Mouse (Mus musculus) fibroblast of lung, adult 2 months (primary cell): ENCODE data around the gene Ptprk.

Experiments
- DNase-seq: peaks from one replicate; pipeline ENCODE4 v3.0.0-alpha.2; 2011; ENCODE audit warnings: low read depth

The Ptprk gene

DNA sequence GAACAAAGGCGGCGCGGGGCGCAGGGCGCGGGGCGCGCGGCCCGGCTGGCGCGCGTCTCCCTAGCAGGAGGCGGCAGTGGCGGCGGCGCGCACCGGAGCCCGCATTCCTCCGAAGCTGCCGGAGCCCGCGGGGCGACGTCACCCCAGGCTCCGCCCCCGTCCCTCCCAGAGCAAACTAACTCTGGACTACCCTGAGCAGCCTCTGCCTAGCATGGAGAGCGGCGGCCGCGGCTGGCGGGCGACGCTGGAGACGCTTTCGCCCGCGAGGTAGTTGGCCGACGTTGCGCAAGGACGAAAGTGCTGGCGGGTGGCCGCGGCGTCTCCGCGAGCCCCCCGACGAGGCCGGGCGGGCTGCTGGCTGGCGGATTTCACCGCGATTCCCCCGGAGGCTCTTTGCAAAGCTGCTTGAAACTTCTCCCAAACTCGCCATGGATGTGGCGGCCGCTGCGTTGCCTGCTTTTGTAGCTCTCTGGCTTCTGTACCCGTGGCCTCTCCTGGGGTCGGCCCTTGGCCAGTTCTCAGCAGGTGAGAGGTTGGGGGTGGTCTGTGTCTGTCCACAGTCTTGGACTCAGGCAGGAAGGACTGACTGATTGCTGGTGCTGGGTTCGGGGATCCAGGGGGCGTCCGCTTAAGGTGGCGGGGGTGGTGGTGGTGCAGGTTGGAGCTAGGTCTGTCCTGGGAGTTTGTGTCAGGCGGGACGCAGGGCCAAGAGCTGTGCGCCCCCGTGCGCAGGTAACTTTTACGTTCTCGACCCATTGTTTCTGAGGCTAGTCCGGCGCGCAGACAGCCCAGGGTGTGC, at the start of gene Ptprk:
Ptprk (plus strand) TSS at position 168 of the 799 bp plus-strand sequence.
- peak; percentile 67 for DNase-seq

DNA sequence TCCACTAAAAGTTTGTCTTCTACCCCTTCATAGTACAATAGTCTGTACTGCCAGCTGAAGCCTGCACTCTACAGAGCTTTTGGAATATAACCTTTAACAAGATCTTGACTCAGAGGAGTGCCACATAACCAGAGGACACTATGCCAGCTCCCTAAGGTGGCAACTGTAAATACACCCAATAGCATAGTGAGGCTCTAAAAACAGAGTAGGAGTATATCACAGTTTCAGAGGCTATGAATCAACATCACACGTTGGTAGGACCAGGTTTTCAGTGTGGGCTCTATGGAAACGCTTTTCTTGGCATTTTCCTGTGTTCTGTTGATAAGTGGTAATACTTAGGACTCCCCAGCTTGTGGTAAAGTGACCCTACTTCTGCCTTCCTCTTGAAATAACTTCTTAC, 46.8 kb upstream of the Ptprk start:
- DNase-seq, result no peak

DNA sequence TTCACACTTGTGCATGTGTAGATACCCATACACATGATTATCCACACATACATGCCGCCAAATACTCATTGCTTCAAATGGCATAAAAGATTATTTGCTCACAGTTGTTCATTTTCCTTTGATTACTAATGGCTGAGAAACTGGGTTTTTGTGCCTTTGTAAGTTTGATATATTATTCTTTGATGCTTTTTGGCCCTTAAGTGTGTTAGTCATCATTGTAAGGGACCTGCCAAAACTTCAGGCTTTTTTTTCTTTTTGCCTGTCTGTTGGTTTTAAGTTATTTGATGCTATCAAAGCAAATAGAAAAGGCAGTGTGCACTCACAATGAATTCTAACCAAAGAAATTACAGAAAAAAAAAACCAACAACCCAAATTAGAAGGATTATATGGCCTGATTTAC, 38.2 kb upstream of the Ptprk start:
- DNase-seq, result peak; percentile 49

DNA sequence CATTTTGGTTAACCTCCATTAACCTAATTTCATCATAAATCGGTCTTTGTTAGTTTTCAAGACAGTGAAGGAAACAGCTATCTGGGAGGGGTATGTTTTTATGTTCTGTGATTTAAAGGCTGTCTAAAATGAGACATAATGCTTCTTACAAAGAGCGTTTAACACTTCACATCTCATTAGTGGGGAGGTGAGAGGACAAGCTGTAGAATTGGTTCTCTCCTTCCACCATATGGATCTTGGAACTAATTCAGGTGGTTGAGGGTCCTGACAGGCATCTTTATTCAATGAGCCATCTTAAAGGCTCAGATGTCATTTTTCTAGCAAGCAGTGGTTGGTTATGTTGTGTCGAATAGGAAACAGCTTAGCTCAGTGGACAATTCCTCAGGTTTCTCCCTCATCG, 19.9 kb upstream of the Ptprk start:
- no peak for DNase-seq

DNA sequence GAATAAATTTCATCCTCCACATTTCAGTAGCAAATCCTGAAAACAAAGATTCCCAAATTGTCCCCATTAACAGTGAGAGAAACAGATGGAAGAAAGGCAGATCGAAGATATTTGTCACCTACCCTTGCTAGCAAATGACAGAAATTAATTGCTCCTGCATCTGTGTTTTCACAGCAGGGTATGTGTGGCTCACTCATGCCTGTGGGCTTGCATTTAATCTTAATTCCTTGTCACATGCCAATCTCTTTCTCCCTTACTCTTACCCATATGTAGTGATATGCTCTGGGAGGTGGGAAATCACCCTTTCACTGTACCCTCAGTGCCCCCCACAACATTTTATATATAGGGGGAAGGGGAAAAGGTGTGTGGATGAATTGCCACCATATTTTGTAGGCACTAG, 15.4 kb upstream of the Ptprk start:
- DNase-seq, result no peak

DNA sequence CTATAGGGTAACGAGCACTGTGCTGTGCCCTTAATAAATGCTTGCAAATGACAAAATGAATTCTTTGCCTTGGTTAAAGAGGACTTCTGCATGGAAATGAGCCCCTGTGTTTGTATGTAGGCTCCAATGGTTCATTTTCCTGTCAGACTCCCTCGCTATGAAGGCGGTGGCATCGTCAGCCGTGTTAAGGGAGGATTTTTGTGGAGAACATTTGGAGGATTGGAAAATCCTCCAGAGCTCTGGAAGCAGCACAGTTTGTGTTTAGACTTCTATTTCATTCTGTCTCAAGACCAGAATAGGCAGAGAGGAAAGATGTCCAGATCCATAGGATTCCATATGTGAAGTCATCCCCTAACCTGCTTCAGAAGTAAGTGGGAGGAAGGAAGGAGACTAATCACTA, 6.6 kb upstream of the Ptprk start:
- DNase-seq, result no peak

DNA sequence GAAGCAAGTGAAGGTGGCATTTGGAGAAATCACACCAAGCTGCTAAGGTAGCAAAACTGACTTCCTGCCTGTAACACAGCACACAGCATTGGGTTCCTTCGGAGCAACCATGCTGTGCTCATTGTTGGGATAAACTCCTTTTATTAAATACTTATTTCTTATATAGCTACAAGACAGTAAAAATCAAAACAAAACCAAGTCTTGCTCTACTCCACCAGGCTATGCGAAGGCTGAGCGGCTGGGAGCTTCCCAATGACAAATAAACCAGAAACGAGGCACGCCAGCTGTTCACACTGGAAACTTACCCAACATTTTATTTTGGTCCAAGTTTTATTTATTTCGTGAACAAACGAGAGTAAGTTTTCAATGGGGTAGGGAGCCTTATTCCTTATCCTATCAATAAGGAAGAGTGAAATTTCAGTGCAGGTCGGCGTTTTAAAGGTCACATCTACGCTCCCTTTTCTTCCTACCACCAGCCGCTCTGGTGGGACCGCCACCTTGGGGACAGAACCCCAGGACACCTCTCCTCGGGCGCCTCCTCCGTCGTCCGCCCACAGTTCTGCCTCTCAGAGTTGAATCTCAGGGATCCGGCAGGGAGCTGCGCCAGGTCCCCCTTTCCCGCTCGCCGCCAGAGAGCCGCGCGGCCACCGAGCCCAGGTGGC, 498 bp upstream of the Ptprk start:
- DNase-seq, result no peak

DNA sequence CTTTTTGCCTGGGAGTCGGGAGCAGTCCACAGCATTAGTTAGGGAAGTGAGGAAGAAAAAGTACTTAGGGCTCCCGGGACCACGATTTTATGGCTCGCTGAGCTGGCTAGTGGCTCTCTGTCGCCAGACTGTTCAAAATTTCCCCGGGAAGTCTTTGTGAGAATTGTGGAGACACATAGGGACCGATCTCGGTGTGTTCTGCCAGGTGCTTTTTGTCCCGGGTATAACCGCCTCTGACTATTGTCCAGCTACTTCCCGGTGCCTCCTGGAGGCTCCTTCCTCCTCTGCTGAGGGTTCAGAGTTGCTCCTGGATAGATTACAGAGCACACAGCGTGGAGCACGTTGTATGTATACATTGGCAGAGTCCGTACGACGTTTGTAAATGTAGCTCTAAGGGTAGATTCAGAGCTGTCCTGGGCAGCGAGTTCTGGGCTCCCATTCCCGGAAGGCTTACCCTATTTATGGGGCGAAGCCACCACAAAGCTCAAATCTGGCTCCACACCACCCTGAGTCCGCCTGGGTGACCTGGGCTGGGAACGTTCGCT, 943 bp downstream of the Ptprk start:
- DNase-seq, result no peak

DNA sequence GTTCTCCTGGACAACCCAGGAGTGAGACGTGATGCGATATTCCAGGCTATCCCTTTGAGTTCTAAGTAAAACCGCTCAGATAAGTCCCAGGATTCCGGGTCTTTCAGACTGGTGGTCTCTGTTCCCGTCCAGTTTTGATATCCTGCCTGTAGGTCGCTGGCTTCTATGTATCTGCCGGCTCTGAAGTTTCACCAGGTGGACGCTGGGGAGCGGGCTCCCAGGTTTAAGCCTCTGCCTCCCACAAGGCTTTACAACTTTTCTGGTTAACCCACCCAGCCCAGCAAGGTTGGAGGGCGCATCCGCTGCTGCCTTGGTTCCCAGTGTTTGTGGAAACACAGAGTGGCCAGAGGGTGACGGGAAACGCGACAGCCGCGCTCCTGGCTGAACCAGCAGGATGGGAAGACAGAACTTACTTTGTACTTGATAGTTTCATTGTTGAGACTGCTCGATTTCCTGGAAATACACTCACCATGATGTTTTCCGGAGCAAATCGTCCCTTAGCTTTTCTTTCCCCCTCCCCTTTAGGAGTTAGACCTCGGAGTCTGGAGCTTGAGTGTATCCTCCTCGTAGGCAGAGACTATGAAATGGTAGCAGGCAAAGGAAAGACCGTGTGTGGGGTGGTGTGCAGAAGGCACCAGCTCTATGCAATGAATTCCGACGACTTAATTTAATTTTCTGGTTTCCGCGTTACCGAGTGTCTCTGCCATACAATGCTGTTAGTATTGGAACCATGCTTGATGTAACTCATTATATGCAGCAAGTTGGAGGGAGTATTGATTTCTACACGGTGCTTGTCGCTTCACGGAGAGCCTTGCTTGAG, 1.6 kb downstream of the Ptprk start:
- DNase-seq, result no peak

DNA sequence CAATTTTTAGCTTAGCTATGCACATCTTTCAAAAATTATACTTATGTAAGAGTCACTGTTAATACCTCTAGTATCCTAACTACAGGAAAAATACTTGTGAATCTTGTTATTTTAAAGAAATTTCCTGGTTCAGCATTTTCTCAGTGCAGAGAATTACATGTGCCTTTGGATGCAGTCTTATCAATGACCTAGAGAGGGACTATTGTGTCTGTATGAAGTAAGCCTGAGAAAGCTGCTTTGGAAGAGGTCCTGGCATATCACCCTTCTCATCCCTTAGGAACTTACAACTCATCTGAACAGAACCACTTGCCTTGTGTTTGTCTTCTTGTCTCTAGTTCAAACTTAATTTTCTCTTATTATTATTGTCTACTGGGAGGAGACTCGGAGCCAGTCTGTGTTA, 3.6 kb downstream of the Ptprk start:
- no peak for DNase-seq

DNA sequence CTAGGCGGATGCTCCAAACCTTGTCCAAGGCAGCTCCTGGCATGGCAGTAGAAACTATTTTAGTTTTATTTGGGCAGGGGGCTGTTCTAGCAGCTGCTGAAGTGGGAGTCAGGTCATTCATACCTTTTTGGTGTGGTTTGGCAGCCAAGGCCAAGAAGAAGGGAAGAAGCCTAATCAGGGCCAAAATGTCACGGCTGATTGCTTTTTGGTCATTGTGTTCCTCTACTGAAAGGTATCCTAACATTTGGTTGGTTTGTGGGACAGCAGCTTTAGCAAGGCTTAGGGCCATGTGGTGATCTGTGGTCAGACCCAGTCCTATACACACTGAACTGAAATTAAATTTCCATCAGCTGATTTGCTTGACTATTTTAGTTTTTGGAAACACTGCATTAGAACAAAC, 6.6 kb downstream of the Ptprk start:
- no peak for DNase-seq

DNA sequence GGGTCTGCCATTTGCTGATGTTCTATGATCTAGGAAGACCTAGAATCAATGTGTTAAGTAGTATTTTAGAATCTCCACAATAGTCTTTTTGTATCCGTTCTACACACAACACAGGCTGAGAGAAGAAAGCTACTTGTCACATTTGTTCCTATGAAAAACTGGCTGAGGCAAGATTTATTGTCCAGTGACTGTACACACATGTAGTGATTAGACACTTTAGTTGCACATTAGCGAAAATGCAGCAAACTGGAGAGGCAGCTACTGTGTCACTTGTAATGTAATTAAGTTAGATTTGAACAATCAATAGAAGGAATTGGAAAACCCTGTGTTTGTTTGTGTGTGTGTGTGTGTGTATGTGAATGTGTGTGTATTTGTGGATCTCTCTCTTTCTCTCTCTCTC, 8.6 kb downstream of the Ptprk start:
- DNase-seq, result no peak

DNA sequence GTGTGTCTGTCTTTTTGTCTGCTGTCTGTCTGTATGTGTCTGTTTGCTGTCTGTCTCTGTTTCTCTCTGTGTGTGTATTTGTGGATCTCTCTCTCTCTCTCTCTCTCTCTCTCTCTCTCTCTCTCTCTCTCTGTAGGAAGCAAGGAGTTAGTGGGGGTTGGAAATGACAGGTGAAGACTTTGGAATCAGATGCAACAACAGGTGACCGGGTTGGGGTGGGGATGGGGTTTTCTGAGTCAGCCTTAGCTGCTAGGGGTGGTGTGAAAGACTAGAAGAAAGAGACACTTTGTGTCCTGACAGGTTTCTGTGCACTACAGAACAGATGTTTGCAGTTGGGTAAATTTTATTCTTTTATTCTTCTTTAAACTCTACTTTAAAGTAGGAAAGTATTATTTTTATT, 9.0 kb downstream of the Ptprk start:
- DNase-seq, result no peak

DNA sequence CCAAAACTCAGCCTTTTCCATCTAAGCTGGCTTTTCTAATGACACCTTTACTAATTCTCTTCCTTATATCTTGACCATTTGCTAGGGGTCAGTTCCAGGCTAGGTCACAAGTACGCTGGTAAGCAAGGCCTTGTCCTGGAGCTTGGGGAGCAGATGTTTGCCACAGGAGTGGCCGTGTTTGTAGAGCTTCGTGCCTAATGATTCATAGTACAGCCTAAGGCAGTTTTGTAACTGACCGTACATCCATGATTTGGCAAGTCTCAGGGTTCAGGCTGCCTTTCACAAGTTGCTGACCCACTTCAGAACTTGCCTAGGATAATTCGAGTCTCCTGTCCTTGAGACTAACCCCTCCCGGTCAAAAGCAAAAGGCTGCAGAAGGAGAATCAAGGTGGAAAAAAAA, 12.7 kb downstream of the Ptprk start:
- DNase-seq, result peak; percentile 33

DNA sequence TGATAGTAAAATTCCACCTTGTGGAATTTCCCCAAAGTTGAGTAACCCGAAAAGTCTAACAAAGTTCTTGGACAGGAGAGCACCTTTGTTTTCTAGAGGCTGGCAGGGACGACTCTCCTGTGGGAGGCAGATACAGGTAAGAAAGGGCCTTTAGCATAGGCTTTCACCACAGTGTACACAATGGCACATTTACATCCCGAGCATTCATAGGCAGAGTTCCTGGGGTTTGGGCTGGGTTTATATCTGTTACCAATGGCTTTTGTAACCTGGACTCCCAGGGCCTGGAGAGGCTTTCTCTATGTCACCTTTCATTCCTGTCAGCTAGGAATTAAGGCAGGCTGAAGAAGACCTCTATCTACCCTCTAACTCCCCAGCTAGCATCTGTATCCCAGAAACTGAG, 13.1 kb downstream of the Ptprk start:
- DNase-seq, result no peak

DNA sequence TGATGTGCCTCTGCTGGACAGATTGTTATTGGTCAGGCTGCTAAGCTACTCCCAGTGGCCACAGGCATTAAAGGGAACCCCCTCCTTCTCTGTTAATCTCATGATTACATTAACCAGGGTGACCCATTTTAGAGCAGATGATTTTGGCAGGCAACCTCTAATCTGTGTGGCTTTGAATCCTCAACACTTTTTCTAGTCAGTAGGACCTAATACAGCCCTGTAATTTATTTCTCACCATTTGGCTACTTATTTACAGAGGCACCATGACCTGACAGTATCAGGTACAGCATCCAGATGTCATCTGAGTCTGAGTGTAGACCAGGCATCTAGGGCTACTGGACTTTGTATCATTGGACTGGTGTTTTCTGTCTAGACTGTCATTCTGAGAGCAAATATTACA, 21.4 kb downstream of the Ptprk start:
- no peak for DNase-seq

DNA sequence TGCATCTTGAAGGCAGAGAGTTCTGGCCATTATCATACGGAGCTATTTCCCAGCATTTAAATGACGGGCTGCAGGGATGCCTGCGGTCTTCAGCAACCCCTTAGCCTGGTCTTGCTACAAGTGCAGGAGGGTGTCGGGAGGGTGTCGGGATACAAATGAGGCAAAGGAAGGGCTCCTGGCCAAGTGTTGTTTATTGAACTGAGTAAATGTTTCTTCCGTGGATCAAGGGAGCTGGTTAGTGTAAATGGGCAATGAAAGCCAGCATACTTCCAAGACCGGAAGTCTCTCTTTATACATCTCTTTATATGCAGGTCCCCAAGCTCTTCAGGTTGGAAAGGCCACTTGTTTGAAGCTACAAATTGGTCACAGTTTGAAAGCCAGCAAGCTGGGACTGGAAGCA, 23.0 kb downstream of the Ptprk start:
- DNase-seq, result no peak

DNA sequence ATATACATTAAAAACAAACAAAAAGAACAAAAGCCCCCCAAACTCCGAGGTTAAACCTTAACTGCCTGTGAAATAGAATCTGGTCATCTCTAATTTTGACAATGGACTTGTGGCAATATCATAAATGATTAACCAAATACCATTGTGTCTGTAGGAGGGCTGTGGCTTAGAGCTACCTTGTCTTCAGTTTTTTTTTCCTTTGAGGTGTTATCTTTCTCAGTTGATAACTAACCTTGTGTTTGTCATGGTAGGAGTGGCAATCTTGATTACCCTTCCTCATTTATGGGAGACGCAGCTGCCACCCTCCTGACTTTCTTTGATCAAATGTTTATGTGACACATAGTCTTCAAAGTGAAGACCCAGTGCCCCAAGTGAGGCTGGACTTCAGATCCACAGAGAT, 24.3 kb downstream of the Ptprk start:
- DNase-seq, result no peak

DNA sequence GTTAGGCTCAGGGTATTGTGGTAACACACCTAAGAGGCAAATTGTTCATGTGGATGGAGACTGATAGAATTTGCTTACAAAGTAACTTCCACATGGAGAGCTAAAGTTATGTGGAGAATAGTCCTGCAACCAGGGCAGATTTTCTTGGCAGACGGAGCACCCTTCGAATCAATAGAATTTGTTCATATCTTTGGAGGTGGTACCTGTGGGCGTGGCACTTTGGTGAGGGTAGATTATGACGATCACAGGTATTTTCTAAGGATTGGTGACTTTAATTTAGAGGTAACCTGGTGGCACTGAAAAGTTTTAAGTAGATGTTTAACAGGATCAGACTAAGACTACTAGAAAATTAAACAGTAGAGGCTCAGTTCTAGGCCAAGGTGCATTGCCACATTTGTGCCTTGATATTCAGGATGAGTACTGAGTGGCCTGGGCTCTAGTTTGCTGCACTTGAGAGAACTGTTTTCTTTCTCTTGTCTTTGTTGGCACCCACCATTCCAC, 28.8 kb downstream of the Ptprk start:
- no peak for DNase-seq

DNA sequence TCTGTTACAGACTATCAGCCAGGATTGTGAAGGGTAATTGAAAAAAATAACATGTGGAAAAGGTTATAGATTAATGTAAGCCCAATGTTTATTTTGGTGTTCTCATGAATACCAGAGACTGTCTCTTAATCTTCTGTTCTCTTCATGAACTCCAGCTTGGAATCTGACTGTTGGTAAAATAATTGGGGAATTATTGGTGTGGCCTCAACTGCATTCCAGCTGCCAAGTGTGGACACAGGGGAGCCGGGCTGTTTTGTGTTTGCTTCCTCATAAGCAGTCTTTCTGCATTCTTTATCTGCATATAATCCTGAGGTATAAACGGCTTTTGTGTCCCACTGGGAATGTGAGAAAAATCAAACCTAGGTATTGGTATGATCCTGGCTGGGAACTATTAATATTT, 29.3 kb downstream of the Ptprk start:
- DNase-seq, result no peak

DNA sequence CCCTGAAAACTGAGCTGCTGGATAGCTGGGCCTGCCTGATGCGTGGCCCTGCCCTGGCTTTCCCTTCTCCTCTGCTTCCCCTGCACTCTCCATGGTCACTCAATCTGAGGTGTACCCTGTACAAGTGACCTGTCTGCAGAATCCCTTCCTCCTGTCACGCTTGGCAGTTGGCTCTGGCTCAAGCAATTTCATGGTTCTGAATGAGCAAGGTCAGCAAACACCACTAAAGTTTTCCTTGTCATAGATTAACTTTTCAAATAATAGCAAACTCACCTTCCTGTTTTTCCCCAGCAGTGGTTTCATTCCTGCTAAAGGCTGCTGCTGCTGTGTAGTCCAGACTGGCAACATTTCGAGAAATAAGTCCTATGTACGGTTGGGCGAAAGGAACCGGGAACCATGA, 30.6 kb downstream of the Ptprk start:
- no peak for DNase-seq

DNA sequence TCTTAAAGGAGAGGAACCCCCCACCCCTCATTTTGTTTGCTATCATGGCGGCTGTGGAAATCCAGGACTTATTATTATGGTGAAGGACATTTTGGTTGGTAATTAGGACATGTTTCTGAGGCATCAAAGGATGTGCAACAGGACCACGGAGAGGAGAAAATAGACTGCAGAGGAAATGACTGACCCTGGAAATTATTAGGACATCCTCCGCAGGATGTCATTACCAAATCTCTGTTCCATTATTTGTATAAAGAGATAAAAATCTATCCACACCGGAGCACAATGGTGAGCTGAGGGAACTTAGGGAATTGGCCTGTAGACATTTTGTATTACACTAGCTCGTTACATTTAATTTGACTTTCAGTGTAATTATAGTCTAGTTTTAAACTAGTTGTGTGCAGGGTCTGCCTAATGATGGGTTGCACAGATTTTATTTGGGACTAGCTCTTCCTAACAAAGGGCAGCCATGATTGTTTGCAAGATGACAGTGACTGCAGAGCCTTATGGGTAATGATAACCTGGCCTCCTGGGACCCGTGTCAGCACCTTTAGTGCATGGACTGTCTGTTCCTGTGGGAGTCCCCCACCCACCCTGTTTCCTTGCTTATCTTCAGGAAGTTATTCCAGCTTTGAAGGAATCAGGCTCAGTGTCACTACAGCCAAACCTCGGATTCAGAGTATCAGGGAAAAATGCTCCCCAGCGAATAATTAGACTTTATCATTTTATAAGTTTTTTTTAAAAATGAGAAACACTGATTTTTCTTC, 38.4 kb downstream of the Ptprk start:
- DNase-seq, result no peak
